Mouse (Mus musculus) heart, embryonic 15.5 days (tissue): ENCODE results near the gene Txnrd1. TPM values are rescaled to one million over a fixed set of nuclear protein-coding genes. Genes with fewer than 3 reads are reported as not detected.

Experiments
- ATAC-seq: fragments of 200-750 bp; cut with Nextera tagmentation; replicated peaks from 2 replicates; pipeline ENCODE4 v1.8.0; 2017; ENCODE audit warnings: low read depth, moderate TSS enrichment; ENCODE audit not compliant: insufficient number of reproducible peaks, insufficient read depth, low FRiP score
- H3K27ac ChIP-seq: fragments of 300-500 bp; sonication (generic); 2 replicates; pipeline ENCODE4 v1.5.1; 2015; ENCODE audit warnings: mild to moderate bottlenecking, inconsistent platforms
- H3K27me3 ChIP-seq: fragments of 300-500 bp; sonication (generic); 2 replicates; pipeline ENCODE4 v1.6.1; 2015; ENCODE audit warnings: inconsistent platforms
- H3K36me3 ChIP-seq: fragments of 300-500 bp; sonication (generic); 2 replicates; pipeline ENCODE4 v1.6.1; 2015; ENCODE audit warnings: mild to moderate bottlenecking, inconsistent platforms
- H3K4me1 ChIP-seq: fragments of 300-500 bp; sonication (generic); replicated peaks from 2 replicates; pipeline ENCODE4 v1.6.1; 2015; ENCODE audit warnings: inconsistent platforms
- H3K4me2 ChIP-seq: fragments of 300-500 bp; sonication (generic); 2 replicates; pipeline ENCODE4 v1.6.1; 2015; ENCODE audit warnings: inconsistent platforms, mild to moderate bottlenecking, moderate library complexity
- H3K4me3 ChIP-seq: fragments of 300-500 bp; sonication (generic); 2 replicates; pipeline ENCODE4 v1.5.1; 2015; ENCODE audit warnings: mild to moderate bottlenecking, inconsistent platforms
- H3K9ac ChIP-seq: fragments of 300-500 bp; sonication (generic); 2 replicates; pipeline ENCODE4 v1.6.1; 2015; ENCODE audit warnings: mild to moderate bottlenecking, inconsistent platforms
- H3K9me3 ChIP-seq: fragments of 300-500 bp; sonication (generic); replicated peaks from 2 replicates; pipeline ENCODE4 v1.6.1; 2016; ENCODE audit warnings: inconsistent platforms
- WGBS: fragments of 180-500 bp; shearing (Covaris S2); methylation state at CpG from one replicate; pipeline ENCODE4 v1.1.7; 2015; ENCODE audit warnings: mixed read lengths; 5-methylcytosine and 5-hydroxymethylcytosine counted together
- polyA plus RNA-seq: library from polyadenylated mRNA; unstranded; fragments of >200 nt; fragmentation: Nextera tagmentation; extraction: Ambion mirVana; gene quantifications from 2 replicates; pipeline ENCODE4 v1.2.1, GENCODE M21; 2015

The Txnrd1 gene
- polyA plus RNA-seq, 1 experiment from 2014 or later, result 53.6 TPM

DNA sequence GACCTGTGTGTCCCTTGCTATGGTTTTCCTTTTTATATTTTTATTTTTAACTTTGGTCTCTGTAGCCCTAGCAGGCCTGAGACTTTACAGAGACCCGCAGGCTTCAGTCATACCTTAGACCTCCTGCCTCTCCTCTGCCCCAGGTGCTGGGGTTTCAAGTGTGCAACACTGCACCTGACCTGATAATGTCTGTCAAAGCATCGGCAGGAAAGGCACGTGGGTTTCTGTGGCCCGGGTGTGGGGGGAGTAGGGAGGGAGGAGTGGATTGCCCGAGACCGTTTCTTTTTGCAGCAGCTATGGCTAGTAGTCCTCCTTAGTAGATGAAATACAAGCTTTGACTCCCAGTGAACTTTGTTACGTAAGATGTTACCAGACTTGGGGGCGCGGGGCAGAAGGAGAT is 15.8 kb upstream of the Txnrd1 start:
- Histone ChIP-seq H3K4me2 (no peak overlapping the region), H3K27me3 (no peaks in the 10 kb centered on the region), H3K9me3 (no peaks in the 10 kb centered on the region), H3K4me1 (peaks cover 6% of the 10 kb centered on the region; the same call in 1 of the 2 replicates), H3K27ac (no peak overlapping the region), H3K9ac (no peak overlapping the region), H3K36me3 (no peaks in the 10 kb centered on the region), H3K4me3 (no peak overlapping the region)
- WGBS, result 57% methylated on average over 9 of the region's 9 CpGs
- ATAC-seq, result no peak

GRCm38 (mm10) chr10:82818661-82819060 is 15.1 kb upstream of the Txnrd1 start:
- no peaks in the 10 kb centered on the region for H3K27me3 ChIP-seq
- WGBS, result 81% methylated on average over 6 of the region's 6 CpGs

GRCm38 (mm10) chr10:82823108-82823778 is 10.5 kb upstream of the Txnrd1 start:
- no peak overlapping the region for H3K4me3 ChIP-seq
- H3K4me1 ChIP-seq, result no peaks in the 10 kb centered on the region
- no peaks in the 10 kb centered on the region for H3K36me3 ChIP-seq
- ATAC-seq, result no peak
- no peak overlapping the region for H3K9ac ChIP-seq
- no peaks in the 10 kb centered on the region for H3K27me3 ChIP-seq
- no peaks in the 10 kb centered on the region for H3K9me3 ChIP-seq
- H3K27ac ChIP-seq, result no peak overlapping the region
- H3K4me2 ChIP-seq, result no peak overlapping the region
- 73% methylated on average over 14 of the region's 14 CpGs for WGBS

More at GRCm38 (mm10) chr10:82818661-82819060, 15.1 kb upstream of the Txnrd1 start:
- Histone ChIP-seq H3K4me1 (peaks cover 6% of the 10 kb centered on the region; the same call in 1 of the 2 replicates), H3K9me3 (no peaks in the 10 kb centered on the region), H3K36me3 (no peaks in the 10 kb centered on the region), H3K9ac (no peak overlapping the region), H3K27ac (no peak overlapping the region), H3K4me2 (no peak overlapping the region), H3K4me3 (no peak overlapping the region)
- no peak for ATAC-seq

- H3K36me3 ChIP-seq, result no peaks in the 10 kb centered on the region
- H3K4me2 ChIP-seq, result no peak overlapping the region
- H3K9me3 ChIP-seq, result no peaks in the 10 kb centered on the region
- no peak overlapping the region for H3K27ac ChIP-seq
- no peaks in the 10 kb centered on the region for H3K27me3 ChIP-seq
- H3K4me3 ChIP-seq, result no peak overlapping the region
- WGBS, result 67% methylated on average over 5 of the region's 5 CpGs
- ATAC-seq, result no peak
- no peak overlapping the region for H3K9ac ChIP-seq
- no peaks in the 10 kb centered on the region for H3K4me1 ChIP-seq
Observed at GRCm38 (mm10) chr10:82823779-82824177, 10.0 kb upstream of the Txnrd1 start.

GRCm38 (mm10) chr10:82824541-82824940 is 9.2 kb upstream of the Txnrd1 start:
- 32% methylated on average over 10 of the region's 10 CpGs for WGBS
- Histone ChIP-seq H3K4me2 (no peak overlapping the region), H3K4me3 (no peak overlapping the region), H3K9me3 (no peaks in the 10 kb centered on the region), H3K36me3 (no peaks in the 10 kb centered on the region), H3K27ac (no peak overlapping the region), H3K9ac (no peak overlapping the region), H3K4me1 (no peaks in the 10 kb centered on the region), H3K27me3 (no peaks in the 10 kb centered on the region)
- no peak for ATAC-seq

DNA sequence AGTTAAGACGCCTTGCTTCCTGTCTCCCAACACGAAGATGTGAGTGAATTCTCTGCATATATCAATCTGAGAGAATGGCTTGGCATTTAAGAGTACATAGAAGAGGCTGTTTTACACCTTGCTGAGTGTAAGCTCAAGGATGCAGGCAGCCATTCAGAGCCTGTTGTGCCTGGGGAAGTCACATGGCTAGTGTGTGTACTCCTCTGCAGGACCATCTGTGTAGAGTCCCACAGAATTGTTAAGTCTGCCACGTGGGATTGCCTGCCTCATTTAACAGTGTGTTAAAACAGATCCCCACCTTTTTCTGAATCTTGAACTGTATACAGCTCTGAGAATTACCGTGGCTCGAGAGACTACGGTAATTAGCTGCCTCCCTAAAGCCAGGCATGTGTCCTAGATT is 7.2 kb upstream of the Txnrd1 start:
- H3K9me3 ChIP-seq, result no peaks in the 10 kb centered on the region
- 52% methylated on average over 6 of the region's 6 CpGs for WGBS

GRCm38 (mm10) chr10:82835898-82836297 is 2.1 kb downstream of the Txnrd1 start:
- no peak overlapping the region for H3K27ac ChIP-seq
- H3K9me3 ChIP-seq, result no peaks in the 10 kb centered on the region
- ATAC-seq, result no peak
- no peaks in the 10 kb centered on the region for H3K27me3 ChIP-seq
- no peaks in the 10 kb centered on the region for H3K36me3 ChIP-seq
- WGBS, result 82% methylated on average over 3 of the region's 3 CpGs
- H3K4me3 ChIP-seq, result no peak overlapping the region
- no peak overlapping the region for H3K9ac ChIP-seq
- no peak overlapping the region for H3K4me2 ChIP-seq
- H3K4me1 ChIP-seq, result no peaks in the 10 kb centered on the region

More for the DNA sequence above, 7.2 kb upstream of the Txnrd1 start:
- H3K36me3 ChIP-seq, result no peaks in the 10 kb centered on the region
- no peak overlapping the region for H3K4me2 ChIP-seq
- ATAC-seq, result no peak
- no peak overlapping the region for H3K27ac ChIP-seq
- H3K9ac ChIP-seq, result no peak overlapping the region
- H3K27me3 ChIP-seq, result no peaks in the 10 kb centered on the region
- H3K4me1 ChIP-seq, result no peaks in the 10 kb centered on the region
- no peak overlapping the region for H3K4me3 ChIP-seq

GRCm38 (mm10) chr10:82838390-82838789 is 4.6 kb downstream of the Txnrd1 start:
- Histone ChIP-seq H3K9me3 (no peaks in the 10 kb centered on the region), H3K27ac (no peak overlapping the region), H3K4me3 (no peak overlapping the region), H3K36me3 (no peaks in the 10 kb centered on the region), H3K27me3 (no peaks in the 10 kb centered on the region), H3K9ac (no peak overlapping the region), H3K4me1 (no peaks in the 10 kb centered on the region), H3K4me2 (no peak overlapping the region)
- 83% methylated on average over 7 of the region's 7 CpGs for WGBS
- no peak for ATAC-seq

DNA sequence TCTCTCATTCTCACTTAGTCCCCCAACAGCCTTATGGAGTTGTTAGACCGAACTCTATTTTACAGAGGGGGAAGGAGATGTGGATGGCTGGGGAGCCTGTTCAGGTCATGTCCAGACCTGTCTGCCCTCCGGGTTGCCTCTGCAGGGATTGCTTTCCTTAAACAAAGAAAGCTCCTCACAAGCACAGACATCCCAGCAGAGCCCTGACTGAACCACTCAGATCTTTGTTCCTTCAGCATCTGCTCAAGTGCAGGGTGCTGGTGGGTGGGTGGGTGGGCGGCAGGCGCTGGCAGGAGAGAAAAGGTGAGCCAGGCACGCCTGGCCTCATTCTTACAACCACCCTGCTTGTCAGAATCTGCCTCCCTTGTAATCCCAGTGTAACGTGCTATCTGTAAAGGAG is 10.3 kb downstream of the Txnrd1 start:
- Histone ChIP-seq H3K4me3 (no peak overlapping the region), H3K9ac (no peak overlapping the region), H3K4me2 (no peak overlapping the region), H3K27ac (no peak overlapping the region), H3K36me3 (no peaks in the 10 kb centered on the region), H3K9me3 (no peaks in the 10 kb centered on the region), H3K4me1 (no peaks in the 10 kb centered on the region), H3K27me3 (no peaks in the 10 kb centered on the region)
- ATAC-seq, result no peak
- 55% methylated on average over 6 of the region's 6 CpGs for WGBS

GRCm38 (mm10) chr10:82844731-82845130 is 11.0 kb downstream of the Txnrd1 start:
- no peak overlapping the region for H3K9ac ChIP-seq
- no peak overlapping the region for H3K4me3 ChIP-seq
- H3K9me3 ChIP-seq, result no peaks in the 10 kb centered on the region
- 69% methylated on average over 6 of the region's 8 CpGs for whole genome bisulfite sequencing
- H3K27ac ChIP-seq, result no peak overlapping the region
- no peak overlapping the region for H3K4me2 ChIP-seq
- ATAC-seq, result no peak
- H3K36me3 ChIP-seq, result no peaks in the 10 kb centered on the region
- H3K4me1 ChIP-seq, result no peaks in the 10 kb centered on the region
- no peaks in the 10 kb centered on the region for H3K27me3 ChIP-seq

DNA sequence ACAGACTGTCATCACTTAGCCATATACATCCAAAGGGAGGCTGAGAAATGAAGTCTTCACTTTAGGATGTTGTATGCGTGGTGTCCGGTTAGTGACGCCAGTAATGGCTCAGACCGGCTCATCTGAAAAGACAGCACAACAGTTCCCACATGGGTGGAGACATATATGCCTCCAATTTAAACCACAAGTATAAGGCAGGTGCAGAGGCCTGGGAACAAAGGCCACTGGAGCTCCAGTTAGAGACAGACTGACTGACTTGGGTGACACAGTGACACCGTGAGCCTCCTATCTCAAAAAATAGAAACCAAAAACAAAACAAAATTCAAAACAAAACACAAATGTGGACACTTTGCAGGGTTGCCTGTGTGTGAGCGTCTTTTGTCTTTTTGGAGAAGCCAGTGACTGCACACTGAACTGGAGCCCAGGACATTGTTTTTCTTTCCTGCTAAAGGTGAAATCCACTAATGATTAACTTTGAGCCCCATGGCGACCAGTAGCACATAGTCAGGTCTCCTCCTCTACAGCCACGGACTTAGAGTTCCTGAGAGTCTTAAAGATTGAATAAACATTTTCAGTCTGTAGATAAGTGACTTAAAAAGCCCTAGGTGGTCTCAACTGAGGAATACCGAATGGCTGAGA is 14.2 kb downstream of the Txnrd1 start:
- H3K4me1 ChIP-seq, result no peaks in the 10 kb centered on the region
- no peaks in the 10 kb centered on the region for H3K27me3 ChIP-seq
- ATAC-seq, result no peak
- H3K4me3 ChIP-seq, result no peak overlapping the region
- H3K27ac ChIP-seq, result no peak overlapping the region
- no peak overlapping the region for H3K9ac ChIP-seq
- H3K9me3 ChIP-seq, result no peaks in the 10 kb centered on the region
- H3K4me2 ChIP-seq, result no peak overlapping the region
- 68% methylated on average over 9 of the region's 9 CpGs for WGBS
- no peaks in the 10 kb centered on the region for H3K36me3 ChIP-seq
